Comparison of ENCODE assay signal across 28 mouse cellular contexts in genomic region chr11:83335826-83336225, GRCm38 (mm10). TPM values are rescaled to one million over a fixed set of nuclear protein-coding genes. Genes with fewer than 3 reads are reported as not detected.
DNase-seq lines count a peak whose midpoint lies in the region; TF ChIP-seq lines count a peak whose summit lies in the region.
"Had no signal": no experiment of that assay in that cellular context is flagged by ENCODE, and none has a peak within 500 bp of the region (broad histone marks: within the 10 kb centered on the region; RNA-seq: fewer than 3 reads in every experiment).

No protein-coding gene starts in this region.

- peak overlapping the region; percentile 28; the same call in 1 of the 2 replicates for H3K27ac ChIP-seq in layer of hippocampus, adult 2 months
- H3K27ac ChIP-seq: embryonic facial prominence, embryonic 15.5 days; forebrain, embryonic 15.5 days; gastrocnemius, adult 2 months; heart, embryonic 15.5 days; hindbrain, embryonic 14.5 days; limb, embryonic 13.5 days; liver, embryonic 12.5 days; midbrain, embryonic 13.5 days had no signal

- no peak overlapping the region for H3K4me3 ChIP-seq in layer of hippocampus, adult 2 months
- H3K4me3 ChIP-seq: embryonic facial prominence, embryonic 15.5 days; forebrain, embryonic 15.5 days; gastrocnemius, adult 2 months; heart, embryonic 15.5 days; limb, embryonic 13.5 days; liver, embryonic 12.5 days; midbrain, embryonic 13.5 days had no signal

- DNase-seq in layer of hippocampus, adult 2 months (ENCODE audit: low spot score in 2 of 2), result peak; percentile 21 to 61
- DNase-seq in layer of hippocampus, adult 9-10 months (ENCODE audit: low spot score), result no peak
- peak; percentile 29 to 34 for DNase-seq in right cerebral cortex, adult 2 months (ENCODE audit: low spot score in 2 of 2)
- DNase-seq in right cerebral cortex, postnatal 10 days (ENCODE audit: low spot score in 2 of 2), result no peak
- peak; percentile 7 to 24 for DNase-seq in layer of hippocampus, postnatal 36 days
- DNase-seq in ovary, postnatal 14 days (ENCODE audit: low spot score), result no peak
- DNase-seq in heart, adult 11 months, result no peak
- DNase-seq: adrenal gland, postnatal 36 days; B cell, adult 2 months; cerebellum, adult 11 months; cerebellum, adult 9-11 months; gastrocnemius, adult 2 months; heart, postnatal 4 days; kidney, adult 18-20 months; lung, adult 18-20 months; lung, postnatal 10 days; spleen, adult 18-20 months; thymus, postnatal 25 days had no signal

- TF ChIP-seq CTCF in layer of hippocampus, adult 2 months (conservative IDR thresholded peaks at IDR 0.05), result no peak

RNA-seq across cellular contexts. Expression of gene Pex12, which starts 33.4 kb away (rescaled TPM):
- total RNA-seq in layer of hippocampus, adult 2 months (2021), result 10 to 100 TPM; 11.0 to 11.2 TPM
- 1 to 10 TPM; 7.9 to 9.9 TPM for total RNA-seq in layer of hippocampus, postnatal 36 days (2021)

RNA-seq across cellular contexts. Expression of gene Ap2b1, which starts 37.0 kb away (rescaled TPM):
- total RNA-seq in layer of hippocampus, adult 2 months (2021), result 100 to 1,000 TPM; 319 to 331 TPM
- total RNA-seq in layer of hippocampus, postnatal 36 days (2021), result 100 to 1,000 TPM; 329 to 361 TPM

RNA-seq across cellular contexts. Expression of gene Slfn14, which starts 49.3 kb away (rescaled TPM):
- not detected for total RNA-seq in layer of hippocampus, adult 2 months (2021)
- total RNA-seq in layer of hippocampus, postnatal 36 days (2021), result not detected
- total RNA-seq: adrenal gland, adult 18-20 months; adrenal gland, postnatal 36 days; CH12.LX; common myeloid progenitor, adult 5-6 weeks; gastrocnemius, adult 2 months had no signal

Comparison
In these comparisons a context has a peak if more than half of its experiments do, and no peak if none do; other contexts are left out.
1. DNase-seq: peak in layer of hippocampus, adult 2 months (2 of 2), right cerebral cortex, adult 2 months (2 of 2) and layer of hippocampus, postnatal 36 days (2 of 2); none in layer of hippocampus, adult 9-10 months (single experiment), right cerebral cortex, postnatal 10 days (0 of 2), ovary, postnatal 14 days (single experiment) and heart, adult 11 months (single experiment).